Mouse (Mus musculus): ENCODE results near the gene Serpina3f. TPM values are rescaled to one million over a fixed set of nuclear protein-coding genes. Genes with fewer than 3 reads are reported as not detected.
"Not testable (repeated sequence)": the region's sequence is repeated elsewhere in the genome, so short reads cannot be mapped to it uniquely, and the experiment has no call there.

Gene Serpina3f
- total RNA-seq, 2 experiments from 2014 or later: not detected

- no peak overlapping the region for H3K27ac ChIP-seq
- TF ChIP-seq CTCF (IDR thresholded peaks at IDR 0.05): no peak
- H3K4me3 ChIP-seq: no peak overlapping the region
- intact Hi-C loops (cut with DNase I): loop anchor here (1.0 kb wide), 2 partner anchors 20 to 48 kb away; no protein-coding TSS in a partner anchor
- DNase-seq (ENCODE audit: extremely low spot score in 1 of 2, low spot score in 2 of 2): no peak
These were observed 7.3 kb downstream of the Serpina3f start for GRCm38 (mm10) chr12:104221616-104222015.

GRCm38 (mm10) chr12:104223690-104224089 lies 9.3 kb downstream of the Serpina3f start:
- intact Hi-C loops (cut with DNase I): loop anchor here (1.0 kb wide), 1 partner anchor 33 kb away; no protein-coding TSS in a partner anchor
- Histone ChIP-seq H3K27ac (no peak overlapping the region), H3K4me3 (no peak overlapping the region)
- no peak for TF ChIP-seq CTCF (IDR thresholded peaks at IDR 0.05)
- DNase-seq (ENCODE audit: extremely low spot score in 1 of 2, low spot score in 2 of 2): no peak

DNA sequence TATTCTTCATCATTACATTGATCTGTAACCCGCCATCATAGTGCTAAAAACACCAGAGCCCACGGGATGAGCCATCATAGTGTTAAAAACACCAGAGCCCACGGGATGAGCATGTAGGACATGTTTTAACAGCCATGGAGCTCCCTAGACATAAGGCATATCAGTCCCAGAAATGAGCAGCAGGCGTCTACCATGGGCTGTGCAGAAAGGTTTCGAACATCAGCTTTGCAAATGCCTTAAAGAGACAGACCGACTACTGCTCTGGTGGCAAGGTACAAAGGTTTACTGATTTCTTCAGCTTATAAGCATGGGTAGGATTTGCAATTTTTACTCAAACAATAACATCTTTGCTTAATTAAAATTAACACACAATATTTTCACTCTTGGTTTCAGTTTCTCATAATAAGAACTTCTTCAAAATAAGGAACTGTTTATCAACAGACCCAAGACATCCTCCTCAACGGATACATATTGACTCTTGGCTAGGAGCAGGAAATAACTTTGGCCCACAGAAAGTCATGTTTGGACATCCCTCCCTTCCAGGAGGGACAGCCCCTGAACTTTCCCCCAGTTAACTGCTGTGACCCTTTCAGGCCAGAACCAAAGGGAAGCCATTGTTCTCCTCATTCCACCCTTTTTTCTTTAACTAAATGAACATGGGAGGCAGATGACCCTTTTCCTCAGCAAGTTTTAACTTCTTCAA lies 10.4 kb downstream of the Serpina3f start:
- no peak for DNase-seq (ENCODE audit: extremely low spot score in 1 of 2, low spot score in 2 of 2)
- TF ChIP-seq CTCF (IDR thresholded peaks at IDR 0.05): no peak
- Histone ChIP-seq H3K4me3 (no peak overlapping the region), H3K27ac (no peak overlapping the region)
- intact Hi-C loops (cut with DNase I): no loop called here

DNA sequence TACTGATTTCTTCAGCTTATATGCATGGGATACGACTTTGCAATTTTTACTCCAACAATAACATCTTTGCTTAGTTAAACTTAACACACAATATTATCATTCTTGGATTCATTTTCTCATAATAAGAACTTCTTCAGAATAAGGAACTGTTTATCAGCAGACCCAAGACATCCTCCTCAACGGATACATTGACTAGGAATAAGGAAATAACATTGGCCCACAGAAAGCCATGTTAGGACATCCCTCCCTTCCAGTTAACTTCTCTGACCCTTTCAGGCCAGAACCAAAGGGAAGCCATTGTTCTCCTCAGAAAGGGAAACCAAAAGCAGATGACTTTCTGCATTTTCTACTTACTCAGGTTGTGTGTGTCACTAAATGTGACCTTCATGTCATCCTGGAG lies 16.4 kb downstream of the Serpina3f start:
- no peak overlapping the region for H3K27ac ChIP-seq
- no peak for DNase-seq (ENCODE audit: extremely low spot score in 1 of 2, low spot score in 2 of 2)
- intact Hi-C loops (cut with DNase I): no loop called here
- no peak for TF ChIP-seq CTCF (IDR thresholded peaks at IDR 0.05)
- no peak overlapping the region for H3K4me3 ChIP-seq

DNA sequence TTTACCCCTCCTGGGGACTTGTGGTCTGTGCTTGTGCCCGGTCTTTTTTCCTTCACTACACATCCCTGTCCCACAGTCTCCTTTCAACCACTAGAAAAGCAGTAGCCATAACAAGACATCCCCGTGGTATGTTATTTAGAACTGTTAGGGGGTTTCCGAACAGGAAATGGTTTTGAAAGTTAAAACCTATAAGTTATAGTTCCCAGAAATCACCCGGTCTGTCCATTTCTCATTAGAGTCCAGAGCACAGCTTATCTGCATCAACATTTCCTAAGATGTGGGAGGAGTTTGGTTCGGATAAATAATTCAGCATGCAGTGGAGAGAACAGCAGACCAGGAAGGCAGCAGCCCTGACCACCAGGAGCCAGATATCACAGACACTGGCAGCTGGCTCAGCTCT lies 21.6 kb downstream of the Serpina3f start, which contains the start of gene Serpina3g:
Serpina3g (plus strand) TSS at position 331 of the 400 bp plus-strand sequence.
- DNase-seq (ENCODE audit: extremely low spot score in 1 of 2, low spot score in 2 of 2): no peak
- no peak within 1 kb of the TSS for H3K27ac ChIP-seq
- no peak for TF ChIP-seq CTCF (IDR thresholded peaks at IDR 0.05)
- no peak within 1 kb of the TSS for H3K4me3 ChIP-seq
- intact Hi-C loops (cut with DNase I): no loop called here

DNA sequence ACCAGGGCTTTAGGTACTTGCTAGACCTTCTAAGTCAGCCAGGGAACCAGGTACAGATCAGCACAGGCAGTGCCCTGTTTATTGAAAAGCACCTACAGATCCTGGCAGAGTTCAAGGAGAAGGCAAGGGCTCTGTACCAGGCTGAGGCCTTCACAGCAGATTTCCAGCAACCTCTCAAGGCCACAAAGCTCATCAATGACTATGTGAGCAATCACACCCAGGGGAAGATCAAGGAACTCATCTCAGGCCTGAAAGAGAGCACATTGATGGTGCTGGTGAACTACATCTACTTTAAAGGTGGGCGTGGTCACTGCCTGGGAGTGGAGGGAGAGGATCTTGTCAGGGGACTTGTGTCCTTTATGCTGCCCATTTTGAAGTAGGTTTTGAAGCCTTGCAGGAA lies 23.7 kb downstream of the Serpina3f start:
- H3K4me3 ChIP-seq; DNase-seq (ENCODE audit: extremely low spot score in 1 of 2, low spot score in 2 of 2); intact Hi-C loops (cut with DNase I); H3K27ac ChIP-seq: not testable (repeated sequence)

DNA sequence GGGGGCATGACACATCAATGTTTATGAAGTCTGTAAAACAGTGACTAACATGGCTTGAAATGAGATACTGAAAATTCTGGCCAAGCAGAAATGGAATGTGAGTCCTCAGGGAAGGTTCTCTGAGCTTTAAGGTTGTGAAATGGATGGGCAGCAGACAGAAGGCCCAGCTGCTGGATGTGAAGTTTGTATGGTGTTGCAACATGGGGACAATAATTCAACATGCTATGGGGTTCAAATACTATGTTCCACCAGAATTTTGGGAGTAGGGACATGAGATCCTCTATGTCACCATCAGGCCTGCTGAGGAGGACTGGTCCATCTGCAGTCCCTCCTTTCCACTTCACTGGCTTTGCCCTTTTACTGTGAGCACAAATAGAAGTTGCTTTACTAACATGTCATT lies 29.0 kb downstream of the Serpina3f start:
- no peak overlapping the region for H3K27ac ChIP-seq
- intact Hi-C loops (cut with DNase I): no loop called here
- TF ChIP-seq CTCF (IDR thresholded peaks at IDR 0.05): no peak
- DNase-seq (ENCODE audit: extremely low spot score in 1 of 2, low spot score in 2 of 2): no peak
- H3K4me3 ChIP-seq: no peak overlapping the region

GRCm38 (mm10) chr12:104245092-104245491 lies 30.7 kb downstream of the Serpina3f start:
- DNase-seq (ENCODE audit: extremely low spot score in 1 of 2, low spot score in 2 of 2): no peak
- Histone ChIP-seq H3K4me3 (no peak overlapping the region), H3K27ac (no peak overlapping the region)
- intact Hi-C loops (cut with DNase I): loop anchor here (5.0 kb wide), 1 partner anchor 52 kb away; no protein-coding TSS in a partner anchor
- peak; percentile 55 for TF ChIP-seq CTCF (IDR thresholded peaks at IDR 0.05)

DNA sequence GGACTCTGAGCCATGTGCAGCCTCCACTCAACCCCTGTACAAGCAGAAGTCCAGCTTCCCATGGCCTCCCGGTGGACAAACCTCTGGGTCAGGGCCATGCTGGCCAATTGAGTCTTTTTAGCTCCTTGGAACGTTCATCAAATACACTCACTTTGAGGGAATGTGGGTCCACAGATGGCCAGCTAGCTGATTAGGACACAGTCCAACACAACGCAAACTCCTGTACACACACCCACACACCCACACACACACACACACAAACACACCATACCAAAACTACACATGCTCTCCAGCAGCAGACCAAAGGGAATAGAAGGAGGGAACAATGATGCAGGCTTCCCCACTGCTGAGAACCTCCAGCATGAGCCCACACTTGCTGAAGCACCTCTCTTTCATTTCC lies 31.3 kb downstream of the Serpina3f start:
- Histone ChIP-seq H3K27ac (no peak overlapping the region), H3K4me3 (no peak overlapping the region)
- peak in 1 of 2 experiments; percentile 18 for DNase-seq (ENCODE audit: extremely low spot score in 1 of 2, low spot score in 2 of 2)
- no peak for TF ChIP-seq CTCF (IDR thresholded peaks at IDR 0.05)
- intact Hi-C loops (cut with DNase I): loop anchor here (5.0 kb wide), 1 partner anchor 52 kb away; no protein-coding TSS in a partner anchor

GRCm38 (mm10) chr12:104247553-104248002 lies 33.2 kb downstream of the Serpina3f start:
- TF ChIP-seq CTCF (IDR thresholded peaks at IDR 0.05): no peak
- intact Hi-C loops (cut with DNase I): loop anchor here (1.0 to 5.0 kb wide), 3 partner anchors 50 to 171 kb away; no protein-coding TSS in a partner anchor
- DNase-seq (ENCODE audit: extremely low spot score in 1 of 2, low spot score in 2 of 2): peak in 1 of 2 experiments; percentile 13
- Histone ChIP-seq H3K27ac (no peak overlapping the region), H3K4me3 (no peak overlapping the region)

GRCm38 (mm10) chr12:104248231-104248630 lies 33.9 kb downstream of the Serpina3f start:
- no peak overlapping the region for H3K4me3 ChIP-seq
- intact Hi-C loops (cut with DNase I): loop anchor here (5.0 kb wide), 1 partner anchor 49 kb away; no protein-coding TSS in a partner anchor
- no peak overlapping the region for H3K27ac ChIP-seq
- TF ChIP-seq CTCF (IDR thresholded peaks at IDR 0.05): no peak
- DNase-seq (ENCODE audit: extremely low spot score in 1 of 2, low spot score in 2 of 2): no peak

DNA sequence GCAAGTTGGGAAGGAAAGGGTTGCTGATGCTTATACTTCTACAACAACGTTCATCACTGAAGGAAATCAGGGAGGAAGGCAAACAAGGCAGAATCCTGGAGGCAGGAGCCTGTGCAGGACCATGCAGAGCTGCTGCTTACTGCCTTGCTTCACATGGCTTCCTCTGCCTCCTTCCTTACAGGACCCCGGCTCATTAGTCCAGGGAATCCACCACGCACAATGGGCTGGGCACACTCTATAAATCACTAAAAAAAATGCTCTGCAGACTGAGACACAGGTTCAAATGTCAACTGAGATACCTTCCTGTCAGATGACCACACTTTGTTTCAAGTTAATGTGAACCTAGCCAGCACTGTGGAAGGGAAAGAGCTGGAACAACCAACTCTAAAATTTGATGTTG lies 46.7 kb downstream of the Serpina3f start:
- Histone ChIP-seq H3K4me3 (no peak overlapping the region), H3K27ac (no peak overlapping the region)
- DNase-seq (ENCODE audit: extremely low spot score in 1 of 2, low spot score in 2 of 2): no peak
- no peak for TF ChIP-seq CTCF (IDR thresholded peaks at IDR 0.05)
- intact Hi-C loops (cut with DNase I): no loop called here

DNA sequence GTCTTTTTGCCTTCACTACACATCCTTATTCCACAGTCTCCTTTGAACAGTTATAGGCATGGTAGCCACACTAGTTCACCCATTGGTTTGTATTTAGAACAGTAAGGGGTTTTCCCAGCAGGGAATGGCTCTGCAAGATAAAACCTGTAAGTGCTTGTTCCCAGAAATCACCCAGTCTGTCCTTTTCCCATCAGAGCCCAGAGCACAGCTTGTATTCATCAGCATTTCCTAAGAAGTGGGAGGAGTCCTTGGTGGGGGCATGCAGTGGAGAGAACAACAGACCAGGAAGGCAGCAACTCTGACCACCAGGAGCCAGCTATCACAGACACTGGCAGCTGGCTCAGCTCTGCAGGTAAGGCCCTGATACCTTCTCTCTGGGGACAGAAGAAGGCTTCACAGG lies 48.5 kb downstream of the Serpina3f start, which contains the start of gene Serpina3i:
Serpina3i (plus strand) TSS at position 260 of the 400 bp plus-strand sequence.
- no peak for TF ChIP-seq CTCF (IDR thresholded peaks at IDR 0.05)
- DNase-seq (ENCODE audit: extremely low spot score in 1 of 2, low spot score in 2 of 2): no peak
- H3K4me3 ChIP-seq: no peak within 1 kb of the TSS

More for the DNA sequence above, 48.5 kb downstream of the Serpina3f start, which contains the start of gene Serpina3i:
- no peak within 1 kb of the TSS for H3K27ac ChIP-seq
- intact Hi-C loops (cut with DNase I): no loop called here

Measured in left cerebral cortex, adult 2 months (tissue).